Mouse (Mus musculus): ENCODE data around the gene Ncam1. TPM values are rescaled to one million over a fixed set of nuclear protein-coding genes. Genes with fewer than 3 reads are reported as not detected.
A peak's percentile ranks its signal among the peaks of the same experiment; 100 is the strongest.

Gene Ncam1
- total RNA-seq, 2 experiments from 2014 or later = 437 to 463 TPM

DNA sequence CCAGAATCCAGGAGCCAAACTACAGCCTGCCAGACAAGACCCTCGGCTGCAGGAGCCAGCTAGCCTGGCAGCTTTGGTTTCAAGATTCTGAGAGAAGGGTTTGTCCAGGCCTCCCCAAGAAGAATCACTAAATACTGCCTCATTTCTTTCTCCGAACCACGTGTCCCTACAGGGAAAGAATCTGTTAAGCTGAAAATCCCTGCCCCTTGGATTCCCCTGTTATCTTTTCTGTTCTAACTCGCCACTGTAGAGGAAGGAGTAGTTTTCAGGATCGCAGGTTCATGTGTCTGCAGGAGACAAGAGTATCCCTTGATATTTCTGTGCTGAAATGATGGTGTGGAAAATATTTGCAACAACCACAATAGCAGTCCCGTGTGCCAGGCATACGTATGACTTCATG, 310.5 kb downstream of the Ncam1 start:
- intact Hi-C loops (cut with DNase I) = loop anchor here (5.0 kb wide), 1 partner anchor 841 kb away; no protein-coding TSS in a partner anchor
- DNase-seq (ENCODE audit: low spot score in 2 of 2) = peak in 1 of 2 experiments; percentile 2

DNA sequence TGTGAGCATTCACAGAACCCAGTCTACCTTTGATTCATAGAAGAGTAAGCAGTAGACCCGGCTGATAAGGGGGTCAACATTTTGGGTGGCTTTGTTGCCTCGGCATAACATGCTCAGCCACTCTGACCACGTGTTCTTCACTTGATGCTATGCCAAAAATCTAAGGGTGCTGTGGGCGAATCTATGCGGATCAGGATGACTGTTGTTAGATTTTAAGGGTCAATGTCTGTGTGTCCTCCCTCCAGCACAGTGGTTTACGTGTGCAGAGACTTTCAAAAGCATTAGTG, 311.1 kb downstream of the Ncam1 start:
- no peak for DNase-seq (ENCODE audit: low spot score in 2 of 2)
- intact Hi-C loops (cut with DNase I) = loop anchor here (5.0 kb wide), 1 partner anchor 840 kb away; no protein-coding TSS in a partner anchor

DNA sequence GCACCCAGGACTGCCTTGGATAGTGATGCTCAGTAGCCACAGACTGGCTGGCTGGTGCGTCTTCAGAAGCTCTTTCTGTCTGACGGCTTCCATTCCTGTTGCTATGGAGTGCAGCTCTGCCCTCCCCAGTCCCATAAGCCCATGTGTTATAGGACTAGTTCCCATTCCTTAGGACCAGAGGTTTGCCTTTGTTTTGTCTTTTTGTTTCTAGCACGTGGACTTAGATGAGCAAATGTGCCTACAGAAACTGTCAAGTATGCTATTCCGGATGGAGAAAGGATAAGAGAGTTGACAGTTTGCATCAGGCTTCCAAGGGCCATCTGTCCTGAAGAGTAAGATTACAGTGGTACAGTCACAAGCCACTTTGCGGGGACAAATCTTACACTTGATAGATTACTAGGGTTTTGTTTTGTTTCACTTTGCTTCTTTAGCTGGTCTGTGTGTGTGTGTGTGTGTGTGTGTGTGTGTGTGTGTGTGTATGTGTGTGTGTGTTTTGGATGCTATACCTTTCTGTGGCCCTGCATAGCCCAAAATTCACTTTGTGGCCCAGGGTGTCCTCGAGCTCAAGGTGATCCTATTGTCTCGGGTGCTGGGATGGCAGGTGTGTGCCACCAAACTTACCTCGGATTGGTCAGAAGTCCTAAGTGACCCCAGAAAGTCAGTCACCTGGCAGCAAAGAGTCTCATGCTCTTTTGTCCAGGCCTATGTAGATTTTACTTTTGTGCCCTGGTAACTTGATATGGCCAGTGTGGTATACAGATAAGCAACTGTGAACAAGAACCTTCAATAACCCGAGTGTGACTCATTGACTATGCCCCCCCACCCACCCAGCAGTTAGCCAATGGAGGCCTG, 311.7 kb downstream of the Ncam1 start:
- peak in 1 of 2 experiments; percentile 2 for DNase-seq (ENCODE audit: low spot score in 2 of 2)

GRCm38 (mm10) chr9:49485892-49486311, 312.8 kb downstream of the Ncam1 start, which contains the start of gene Ttc12:
Ttc12 (minus strand) TSS chr9:49486225.
- peak; percentile 54 to 71 for DNase-seq (ENCODE audit: low spot score in 2 of 2)
- intact Hi-C loops (cut with DNase I) = loop anchor here (5.0 kb wide), 1 partner anchor 839 kb away; no protein-coding TSS in a partner anchor

More for the DNA sequence above, 311.7 kb downstream of the Ncam1 start:
- intact Hi-C loops (cut with DNase I) = loop anchor here (5.0 kb wide), 1 partner anchor 840 kb away; no protein-coding TSS in a partner anchor

DNA sequence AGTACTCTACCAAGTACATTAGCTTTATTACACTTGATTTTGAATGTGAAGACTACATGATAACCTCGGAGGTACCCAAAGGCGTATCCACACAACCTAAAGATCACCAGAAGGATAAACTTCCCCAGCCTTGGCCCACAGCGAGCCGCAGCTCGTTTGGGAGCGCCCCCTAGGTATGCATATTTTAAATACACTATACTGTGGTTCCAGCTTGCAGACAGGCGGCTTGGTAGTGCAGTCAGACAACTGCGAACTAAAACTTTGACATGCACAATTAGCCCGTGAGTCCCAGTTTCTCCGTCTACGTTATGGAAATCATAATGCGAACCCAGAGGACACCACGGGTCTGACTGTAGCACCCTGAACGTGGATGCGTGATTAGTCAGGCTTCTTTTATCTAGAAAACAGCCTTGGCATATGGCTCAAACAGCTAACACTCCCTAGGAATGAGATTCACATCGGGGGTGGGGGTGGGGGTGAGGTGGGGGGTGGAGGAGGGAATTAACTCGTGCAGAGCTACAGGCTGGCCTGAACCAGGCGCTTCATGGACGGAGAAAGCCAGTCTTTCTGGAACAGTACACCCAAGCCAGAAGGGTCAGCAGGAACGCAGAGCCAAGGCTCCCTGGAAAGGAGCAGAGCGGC, 313.4 kb downstream of the Ncam1 start:
- DNase-seq (ENCODE audit: low spot score in 2 of 2) = peak; percentile 44 to 52
- intact Hi-C loops (cut with DNase I) = loop anchor here (5.0 kb wide), 1 partner anchor 838 kb away; no protein-coding TSS in a partner anchor

- peak in 1 of 2 experiments; percentile 28 for DNase-seq (ENCODE audit: low spot score in 2 of 2)
- intact Hi-C loops (cut with DNase I) = no loop called here
These were observed 315.4 kb downstream of the Ncam1 start for GRCm38 (mm10) chr9:49483316-49483715.

DNA sequence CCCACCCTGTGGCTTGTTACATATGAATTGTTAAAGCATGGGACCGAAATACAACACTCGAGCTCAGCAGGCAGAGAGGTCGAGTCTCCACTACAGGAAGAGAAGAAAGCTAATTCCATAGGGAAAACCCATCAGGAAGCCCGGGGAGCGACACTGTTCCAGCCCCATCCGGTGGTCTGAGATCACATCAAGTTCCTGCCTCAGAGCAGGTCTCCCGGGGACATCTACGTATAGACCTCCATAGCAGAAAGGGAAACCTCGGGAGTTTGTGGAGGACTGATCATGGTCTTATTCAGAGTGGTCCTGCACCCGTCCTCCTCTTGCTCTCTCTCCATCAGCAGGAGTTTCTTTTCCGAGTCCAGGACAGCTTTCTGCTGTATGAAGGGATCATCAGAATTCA, 326.6 kb downstream of the Ncam1 start:
- no peak for DNase-seq (ENCODE audit: low spot score in 2 of 2)
- intact Hi-C loops (cut with DNase I) = no loop called here

- no peak for DNase-seq (ENCODE audit: low spot score in 2 of 2)
- intact Hi-C loops (cut with DNase I) = no loop called here
These were observed 327.8 kb downstream of the Ncam1 start for GRCm38 (mm10) chr9:49470946-49471345.

DNA sequence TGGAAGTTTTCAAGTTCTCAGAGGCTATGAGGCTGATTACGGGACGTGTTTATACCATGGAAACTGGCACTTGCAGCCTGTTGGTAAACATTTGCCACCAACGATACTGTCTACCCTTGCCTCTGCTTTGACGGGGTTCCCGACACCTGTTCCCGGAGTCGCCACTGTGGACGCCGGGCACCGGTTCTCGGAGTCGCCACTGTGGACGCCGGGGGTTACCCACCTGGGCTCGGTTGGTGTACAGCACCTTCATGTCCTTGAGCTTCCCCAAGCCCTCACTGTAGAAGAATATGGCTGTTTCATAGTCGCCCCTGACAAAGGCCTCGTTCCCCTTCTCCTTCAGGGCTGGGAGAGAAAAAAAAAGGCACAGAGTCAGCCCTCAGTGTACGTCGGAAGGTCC, 328.7 kb downstream of the Ncam1 start:
- DNase-seq (ENCODE audit: low spot score in 2 of 2) = no peak
- intact Hi-C loops (cut with DNase I) = no loop called here

DNA sequence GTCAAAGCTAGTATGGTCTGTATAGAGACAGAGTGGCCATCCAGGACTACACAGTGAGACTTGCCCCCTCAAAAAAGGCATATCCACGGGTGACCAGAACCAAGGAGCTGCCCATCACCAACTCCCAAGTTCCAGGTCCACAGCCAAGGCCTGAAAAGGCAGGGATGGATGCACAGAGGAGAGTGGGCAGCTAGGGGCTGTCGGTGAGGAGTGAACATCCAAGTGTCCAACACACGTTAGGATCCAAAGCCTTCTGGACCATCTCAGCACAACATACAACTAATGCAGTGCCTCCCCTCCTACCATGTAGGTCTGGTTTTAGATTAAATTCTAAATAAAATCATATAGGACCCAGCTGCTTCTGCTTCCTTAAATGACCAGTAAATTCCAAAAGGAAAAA, 342.6 kb downstream of the Ncam1 start:
- intact Hi-C loops (cut with DNase I) = no loop called here

GRCm38 (mm10) chr9:49452396-49452795, 346.3 kb downstream of the Ncam1 start:
- intact Hi-C loops (cut with DNase I) = no loop called here
- DNase-seq (ENCODE audit: low spot score in 2 of 2) = no peak

More for the DNA sequence above, 342.6 kb downstream of the Ncam1 start:
- DNase-seq (ENCODE audit: low spot score in 2 of 2) = no peak

Data from left cerebral cortex, postnatal 14 days (tissue).